Mouse (Mus musculus) stomach, embryonic 16.5 days (tissue): ENCODE measurements at regions not wholly inside any gene's neighbourhood (a gene's known extent, or its start where the extent isn't known, plus 50 kb on each side); places are given as distances from the start of the nearest gene placed in this dataset.

Source experiments
- ATAC-seq: fragments of 200-750 bp; cut with Nextera tagmentation; 2 replicates; pipeline ENCODE4 v1.8.0; 2017; ENCODE audit warnings: moderate number of reproducible peaks, moderate TSS enrichment; ENCODE audit not compliant: insufficient read depth, low FRiP score
- H3K27ac ChIP-seq: fragments of 300-500 bp; sonication (generic); 2 replicates; pipeline ENCODE4 v1.5.1; 2014; ENCODE audit warnings: low read length
- H3K27me3 ChIP-seq: fragments of 300-500 bp; sonication (generic); 2 replicates; pipeline ENCODE4 v1.6.1; 2014; ENCODE audit warnings: low read length, control low read depth, mixed read lengths; ENCODE audit not compliant: control insufficient read depth, insufficient read depth
- H3K36me3 ChIP-seq: fragments of 300-500 bp; sonication (generic); 2 replicates; pipeline ENCODE4 v1.6.1; 2014; ENCODE audit warnings: low read length; ENCODE audit not compliant: control insufficient read depth, insufficient read depth
- H3K4me1 ChIP-seq: fragments of 300-500 bp; sonication (generic); 2 replicates; pipeline ENCODE4 v1.6.1; 2014; ENCODE audit warnings: low read length, control low read depth, mixed read lengths; ENCODE audit not compliant: control insufficient read depth, insufficient read depth
- H3K4me2 ChIP-seq: fragments of 300-500 bp; sonication (generic); 2 replicates; pipeline ENCODE4 v1.6.1; 2014; ENCODE audit warnings: low read depth, low read length, mixed read lengths
- H3K4me3 ChIP-seq: fragments of 300-500 bp; sonication (generic); replicated peaks from 2 replicates; pipeline ENCODE4 v1.5.1; 2014; ENCODE audit warnings: mild to moderate bottlenecking, low read length
- H3K9ac ChIP-seq: fragments of 300-500 bp; sonication (generic); 2 replicates; pipeline ENCODE4 v1.6.1; 2014; ENCODE audit warnings: low read length
- H3K9me3 ChIP-seq: fragments of 300-500 bp; sonication (generic); replicated peaks from 2 replicates; pipeline ENCODE4 v1.6.1; 2016; ENCODE audit warnings: low read length, control low read depth; ENCODE audit not compliant: control insufficient read depth
- WGBS: fragments of 180-500 bp; shearing (Covaris S2); extraction: QIAGEN DNeasy Blood & Tissue Kit; methylation state at CpG from one replicate; pipeline ENCODE4 v1.1.7; 2014; 5-methylcytosine and 5-hydroxymethylcytosine counted together

GRCm38 (mm10) chr4:54704696-54705095 lies 240.2 kb upstream of the Zfp462 start:
- ATAC-seq, result no peak
- 68% methylated on average over 5 of the region's 5 CpGs for WGBS

GRCm38 (mm10) chr4:54709751-54710150 lies 235.1 kb upstream of the Zfp462 start:
- H3K27me3 ChIP-seq, result no peaks in the 10 kb centered on the region
- no peaks in the 10 kb centered on the region for H3K36me3 ChIP-seq
- no peak overlapping the region for H3K27ac ChIP-seq
- no peak overlapping the region for H3K4me3 ChIP-seq
- H3K4me2 ChIP-seq, result no peak overlapping the region
- H3K9ac ChIP-seq, result no peak overlapping the region
- H3K9me3 ChIP-seq, result no peaks in the 10 kb centered on the region
- no peaks in the 10 kb centered on the region for H3K4me1 ChIP-seq
- ATAC-seq, result no peak

More at GRCm38 (mm10) chr4:54704696-54705095, 240.2 kb upstream of the Zfp462 start:
- H3K9ac ChIP-seq, result no peak overlapping the region
- no peaks in the 10 kb centered on the region for H3K27me3 ChIP-seq
- no peaks in the 10 kb centered on the region for H3K36me3 ChIP-seq
- H3K4me3 ChIP-seq, result no peak overlapping the region
- no peak overlapping the region for H3K27ac ChIP-seq
- no peak overlapping the region for H3K4me2 ChIP-seq
- no peaks in the 10 kb centered on the region for H3K4me1 ChIP-seq
- no peaks in the 10 kb centered on the region for H3K9me3 ChIP-seq

GRCm38 (mm10) chr4:54712929-54713328 lies 231.9 kb upstream of the Zfp462 start:
- H3K27me3 ChIP-seq, result no peaks in the 10 kb centered on the region
- H3K4me2 ChIP-seq, result no peak overlapping the region
- no peaks in the 10 kb centered on the region for H3K9me3 ChIP-seq
- H3K4me3 ChIP-seq, result no peak overlapping the region
- no peak for ATAC-seq
- WGBS, result 45% methylated on average over 3 of the region's 3 CpGs
- no peak overlapping the region for H3K27ac ChIP-seq
- H3K4me1 ChIP-seq, result no peaks in the 10 kb centered on the region
- no peak overlapping the region for H3K9ac ChIP-seq
- no peaks in the 10 kb centered on the region for H3K36me3 ChIP-seq

- Histone ChIP-seq H3K4me3 (no peak overlapping the region), H3K27ac (no peak overlapping the region)
Observed at GRCm38 (mm10) chr4:54714612-54715342, 230.1 kb upstream of the Zfp462 start.

GRCm38 (mm10) chr4:54718083-54718482 lies 226.8 kb upstream of the Zfp462 start:
- no peaks in the 10 kb centered on the region for H3K4me1 ChIP-seq
- H3K4me3 ChIP-seq, result no peak overlapping the region
- no peaks in the 10 kb centered on the region for H3K36me3 ChIP-seq
- 50% methylated on average over 1 of the region's 1 CpGs for WGBS
- no peak overlapping the region for H3K27ac ChIP-seq
- H3K9me3 ChIP-seq, result no peaks in the 10 kb centered on the region
- no peak overlapping the region for H3K4me2 ChIP-seq
- no peaks in the 10 kb centered on the region for H3K27me3 ChIP-seq
- no peak for ATAC-seq
- H3K9ac ChIP-seq, result no peak overlapping the region

More at GRCm38 (mm10) chr4:54714612-54715342, 230.1 kb upstream of the Zfp462 start:
- H3K4me1 ChIP-seq, result no peaks in the 10 kb centered on the region
- no peak for ATAC-seq
- H3K9me3 ChIP-seq, result no peaks in the 10 kb centered on the region
- no peak overlapping the region for H3K9ac ChIP-seq
- H3K4me2 ChIP-seq, result no peak overlapping the region
- no peaks in the 10 kb centered on the region for H3K36me3 ChIP-seq
- 59% methylated on average over 9 of the region's 9 CpGs for WGBS
- H3K27me3 ChIP-seq, result no peaks in the 10 kb centered on the region

- no peak overlapping the region for H3K4me3 ChIP-seq
- H3K9ac ChIP-seq, result no peak overlapping the region
- H3K9me3 ChIP-seq, result no peaks in the 10 kb centered on the region
- no peaks in the 10 kb centered on the region for H3K27me3 ChIP-seq
- no peak for ATAC-seq
- 74% methylated on average over 5 of the region's 5 CpGs for WGBS
- H3K4me2 ChIP-seq, result no peak overlapping the region
- H3K4me1 ChIP-seq, result no peaks in the 10 kb centered on the region
- H3K27ac ChIP-seq, result no peak overlapping the region
- H3K36me3 ChIP-seq, result no peaks in the 10 kb centered on the region
Observed at GRCm38 (mm10) chr4:54739001-54739400, 205.8 kb upstream of the Zfp462 start.

- H3K4me3 ChIP-seq, result no peak overlapping the region
- no peak overlapping the region for H3K27ac ChIP-seq
- no peak overlapping the region for H3K4me2 ChIP-seq
- no peaks in the 10 kb centered on the region for H3K27me3 ChIP-seq
- H3K9me3 ChIP-seq, result no peaks in the 10 kb centered on the region
- H3K36me3 ChIP-seq, result no peaks in the 10 kb centered on the region
- no peaks in the 10 kb centered on the region for H3K4me1 ChIP-seq
- no peak for ATAC-seq
- WGBS, result 79% methylated on average over 2 of the region's 2 CpGs
- H3K9ac ChIP-seq, result no peak overlapping the region
Observed at GRCm38 (mm10) chr4:54751458-54751857, 193.4 kb upstream of the Zfp462 start.

- 87% methylated on average over 4 of the region's 4 CpGs for WGBS
- Histone ChIP-seq H3K4me3 (no peak overlapping the region), H3K27ac (no peak overlapping the region), H3K27me3 (no peaks in the 10 kb centered on the region), H3K4me1 (0 out of 2 replicates have a peak, but pooled peaks cover 7% of the 10 kb centered on the region), H3K9ac (no peak overlapping the region), H3K4me2 (no peak overlapping the region), H3K36me3 (no peaks in the 10 kb centered on the region), H3K9me3 (no peaks in the 10 kb centered on the region)
- ATAC-seq, result no peak
Observed at GRCm38 (mm10) chr4:54756441-54756840, 188.4 kb upstream of the Zfp462 start.

- H3K4me2 ChIP-seq, result peak overlapping the region; percentile 42
- WGBS, result 31% methylated on average over 19 of the region's 19 CpGs
- H3K36me3 ChIP-seq, result no peaks in the 10 kb centered on the region
- H3K27me3 ChIP-seq, result no peaks in the 10 kb centered on the region
- H3K27ac ChIP-seq, result no peak overlapping the region
- no peaks in the 10 kb centered on the region for H3K9me3 ChIP-seq
- no peak for ATAC-seq
- H3K4me3 ChIP-seq, result peak overlapping the region; percentile 4; the same call in 1 of the 2 replicates
- H3K4me1 ChIP-seq, result 0 out of 2 replicates have a peak, but pooled peaks cover 7% of the 10 kb centered on the region
- peak overlapping the region; percentile 15; the same call in 1 of the 2 replicates for H3K9ac ChIP-seq
Observed at GRCm38 (mm10) chr4:54757715-54758500, 186.9 kb upstream of the Zfp462 start.
